Mouse (Mus musculus): ENCODE measurements around the gene Elavl4.

DNA sequence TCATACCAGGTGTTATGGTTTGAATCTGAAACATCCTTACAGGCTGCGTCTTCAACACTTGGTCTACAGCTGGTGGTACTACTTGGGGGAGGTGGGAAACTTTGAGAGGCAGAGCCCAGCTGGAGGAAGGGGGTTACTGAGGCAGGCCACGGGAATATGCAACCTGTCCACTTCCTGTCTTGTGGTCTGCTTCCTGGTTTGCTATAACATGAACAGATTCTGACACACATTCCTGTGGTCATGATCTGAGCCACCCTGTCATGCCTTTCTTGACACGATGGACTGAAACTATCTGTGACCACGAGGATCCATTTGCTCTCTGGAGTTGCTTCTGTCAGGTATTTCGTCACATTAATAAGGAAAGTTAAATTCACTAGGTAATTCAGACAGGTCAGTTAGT lies 179.7 kb downstream of the Elavl4 start:
- TF ChIP-seq POLR2A (IDR thresholded peaks at IDR 0.05; ENCODE audit: control insufficient read depth, low read depth, low read length) (no peak), CTCF (IDR thresholded peaks at IDR 0.05; ENCODE audit: control insufficient read depth, insufficient read depth, insufficient replicate concordance, low read depth, low read length) (no peak)

All from testis, adult 2 months (tissue).